Mouse (Mus musculus) lung, postnatal 0 days (tissue): ENCODE results near the gene Itm2c. TPM values are rescaled to one million over a fixed set of nuclear protein-coding genes. Genes with fewer than 3 reads are reported as not detected.

Source experiments
- ATAC-seq: fragments of 200-750 bp; cut with Nextera tagmentation; 2 replicates; pipeline ENCODE4 v1.8.0; 2017; ENCODE audit warnings: moderate library complexity
- DNase-seq: peaks from one replicate; pipeline ENCODE4 v3.0.0-alpha.2; 2016; ENCODE audit warnings: low spot score
- H3K27ac ChIP-seq: fragments of 300-500 bp; sonication (generic); 2 replicates; pipeline ENCODE4 v1.5.1; 2014; ENCODE audit warnings: antibody characterized with exemption, mild to moderate bottlenecking, low read length, mixed read lengths
- H3K27me3 ChIP-seq: fragments of 300-500 bp; sonication (generic); replicated peaks from 2 replicates; pipeline ENCODE4 v1.6.1; 2014; ENCODE audit warnings: low read length, mixed read lengths; ENCODE audit not compliant: insufficient read depth
- H3K36me3 ChIP-seq: fragments of 300-500 bp; sonication (generic); 2 replicates; pipeline ENCODE4 v1.6.1; 2014; ENCODE audit warnings: low read length, mixed read lengths; ENCODE audit not compliant: insufficient read depth
- H3K4me1 ChIP-seq: fragments of 300-500 bp; sonication (generic); 2 replicates; pipeline ENCODE4 v1.6.1; 2014; ENCODE audit warnings: antibody characterized with exemption, low read depth, low read length, mixed read lengths; ENCODE audit not compliant: insufficient read depth
- H3K4me2 ChIP-seq: fragments of 300-500 bp; sonication (generic); replicated peaks from 2 replicates; pipeline ENCODE4 v1.6.1; 2014; ENCODE audit warnings: low read depth, mild to moderate bottlenecking, low read length, moderate library complexity, mixed read lengths
- H3K4me3 ChIP-seq: fragments of 300-500 bp; sonication (generic); 2 replicates; pipeline ENCODE4 v1.5.1; 2014; ENCODE audit warnings: low read depth, low read length
- H3K9ac ChIP-seq: fragments of 300-500 bp; sonication (generic); replicated peaks from 2 replicates; pipeline ENCODE4 v1.6.1; 2014; ENCODE audit warnings: low read depth, mild to moderate bottlenecking
- H3K9me3 ChIP-seq: fragments of 300-500 bp; sonication (generic); 2 replicates; pipeline ENCODE4 v1.6.1; 2016; ENCODE audit warnings: low read length, mixed read lengths
- CTCF ChIP-seq: IDR thresholded peaks from 2 replicates; pipeline ENCODE4 v1.5.1; 2016; ENCODE audit warnings: antibody characterized with exemption, mild to moderate bottlenecking
- EP300 ChIP-seq: IDR thresholded peaks from 2 replicates; pipeline ENCODE4 v1.6.1; 2016; ENCODE audit warnings: antibody characterized with exemption, mild to moderate bottlenecking, control low read depth
- WGBS: fragments of 180-500 bp; shearing (Covaris S2); extraction: QIAGEN DNeasy Blood & Tissue Kit; methylation state at CpG from one replicate; pipeline ENCODE4 v1.1.7; 2014; 5-methylcytosine and 5-hydroxymethylcytosine counted together
- polyA plus RNA-seq: library from polyadenylated mRNA; unstranded; fragments of >200 nt; fragmentation: Nextera tagmentation; extraction: Ambion mirVana; gene quantifications from 2 replicates; pipeline ENCODE4 v1.2.1, GENCODE M21; 2015

Gene Itm2c
- polyA plus RNA-seq, 1 experiment from 2014 or later: 244 TPM

GRCm38 (mm10) chr1:85955150-85955549, 61.1 kb downstream of the Itm2c start:
- TF ChIP-seq CTCF (no peak), EP300 (no peak)
- Histone ChIP-seq H3K27me3 (no peaks in the 10 kb centered on the region), H3K36me3 (no peaks in the 10 kb centered on the region), H3K27ac (no peak overlapping the region), H3K4me3 (no peak overlapping the region), H3K9ac (no peak overlapping the region), H3K4me1 (peaks cover 5% of the 10 kb centered on the region; the same call in 1 of the 2 replicates), H3K4me2 (no peak overlapping the region), H3K9me3 (no peaks in the 10 kb centered on the region)
- DNase-seq (no peak), ATAC-seq (no peak)
- 64% methylated on average over 3 of the region's 3 CpGs for WGBS

- H3K9ac ChIP-seq: no peak overlapping the region
Observed at GRCm38 (mm10) chr1:85957290-85957689, 63.2 kb downstream of the Itm2c start.

DNA sequence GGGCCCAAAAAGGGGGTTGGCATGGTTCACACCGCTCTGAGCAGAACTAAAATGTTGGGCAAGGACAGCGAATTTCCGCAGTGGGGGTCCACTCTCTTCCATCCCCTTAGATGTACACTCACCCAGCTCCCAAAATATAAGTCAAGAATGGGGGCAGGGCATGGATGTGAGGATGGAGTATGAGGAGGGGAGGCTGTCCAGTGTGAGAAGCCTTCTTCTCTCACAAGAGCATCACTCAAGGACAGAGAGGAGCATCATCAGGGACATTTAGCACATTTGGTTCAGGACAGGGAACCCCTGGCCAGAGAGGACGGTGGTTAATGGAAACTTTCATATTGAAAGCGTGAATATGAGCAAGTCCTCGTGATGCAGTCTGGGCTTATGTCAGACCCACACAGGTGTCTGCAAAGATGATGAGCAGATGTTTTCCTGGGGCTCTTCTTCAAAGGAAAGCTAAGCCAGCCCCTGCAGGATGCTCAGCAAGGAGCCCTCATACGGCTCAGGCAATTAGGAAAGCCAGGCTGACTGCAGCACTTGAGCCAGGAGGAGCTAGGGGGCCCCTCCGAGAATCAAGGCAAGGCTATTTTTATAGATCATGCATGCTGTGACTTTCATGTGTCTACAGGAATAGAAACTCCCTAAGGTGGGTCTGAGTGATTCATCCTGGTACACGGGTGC, 64.0 kb downstream of the Itm2c start:
- Histone ChIP-seq H3K4me2 (no peak overlapping the region), H3K9me3 (no peaks in the 10 kb centered on the region), H3K9ac (no peak overlapping the region), H3K4me3 (no peak overlapping the region), H3K27ac (no peak overlapping the region), H3K4me1 (peaks cover 5% of the 10 kb centered on the region; the same call in 1 of the 2 replicates), H3K36me3 (no peaks in the 10 kb centered on the region), H3K27me3 (no peaks in the 10 kb centered on the region)
- ATAC-seq: no peak
- DNase-seq: no peak
- WGBS: 54% methylated on average over 9 of the region's 9 CpGs
- TF ChIP-seq CTCF (no peak), EP300 (no peak)

More at GRCm38 (mm10) chr1:85957290-85957689, 63.2 kb downstream of the Itm2c start:
- Histone ChIP-seq H3K27ac (no peak overlapping the region), H3K4me1 (peaks cover 5% of the 10 kb centered on the region; the same call in 1 of the 2 replicates), H3K9me3 (no peaks in the 10 kb centered on the region), H3K4me3 (no peak overlapping the region), H3K36me3 (no peaks in the 10 kb centered on the region), H3K27me3 (no peaks in the 10 kb centered on the region), H3K4me2 (no peak overlapping the region)
- ATAC-seq: no peak
- no peak for DNase-seq
- 57% methylated on average over 5 of the region's 5 CpGs for WGBS
- no peak for TF ChIP-seq EP300
- no peak for TF ChIP-seq CTCF

Other genes starting within 250 kb of the Itm2c start
- 10.2 TPM in 2 replicates for gene Sp100, start 244.3 kb upstream of the Itm2c start, polyA plus RNA-seq
- gene A630001G21Rik, start 115.6 kb upstream of the Itm2c start, polyA plus RNA-seq: 1.5 and 1.8 TPM in 2 replicates
- gene Cab39, start 100.8 kb upstream of the Itm2c start, polyA plus RNA-seq: 37.3 and 37.7 TPM in 2 replicates
- 0.11 and 0.30 TPM in 2 replicates for gene 4933407L21Rik, start 34.2 kb downstream of the Itm2c start, polyA plus RNA-seq
- gene Gpr55, start 66.7 kb downstream of the Itm2c start, polyA plus RNA-seq: 0.14 and 0.26 TPM in 2 replicates
- not detected in 2 replicates for gene Spata3, start 122.5 kb downstream of the Itm2c start, polyA plus RNA-seq
- gene 2810459M11Rik, start 151.6 kb downstream of the Itm2c start, polyA plus RNA-seq: 0.24 and 0.41 TPM in 2 replicates
- 85.1 and 86.2 TPM in 2 replicates for gene Psmd1, start 170.1 kb downstream of the Itm2c start, polyA plus RNA-seq
- 1.0 and 1.2 TPM in 2 replicates for gene Htr2b, start 217.7 kb downstream of the Itm2c start, polyA plus RNA-seq
- gene Gm21972, start 239.4 kb downstream of the Itm2c start, polyA plus RNA-seq: 0.16 TPM in 1 of 2 replicates, not detected in the other